Mouse (Mus musculus) telencephalon, adult 2 months (tissue): Measurements from ENCODE around the gene Tmem266.

Experiments used
- DNase-seq: peaks from one replicate; pipeline ENCODE4 v3.0.0-alpha.2; 2011; ENCODE audit warnings: low read depth, low spot score

The Tmem266 gene

DNA sequence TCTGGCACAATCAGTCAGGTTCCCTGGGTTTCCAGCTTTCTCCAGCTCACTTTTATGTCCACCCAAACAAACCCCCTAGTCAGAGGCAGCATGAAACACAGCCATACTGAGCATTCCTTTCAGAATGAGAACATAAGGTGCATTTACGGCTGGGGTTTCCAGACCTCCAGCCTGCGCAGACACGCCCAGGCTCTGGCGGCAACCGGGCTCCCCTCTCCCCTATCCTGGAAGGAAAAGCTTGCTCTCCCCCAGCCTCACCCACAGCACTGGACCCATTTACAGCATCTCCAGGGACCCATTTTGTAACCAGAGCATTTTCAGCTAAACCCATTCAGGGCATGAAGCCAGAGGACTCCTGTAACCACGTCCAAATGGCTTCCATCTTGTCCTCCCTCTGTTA, 123.3 kb downstream of the Tmem266 start:
- DNase-seq = no peak

DNA sequence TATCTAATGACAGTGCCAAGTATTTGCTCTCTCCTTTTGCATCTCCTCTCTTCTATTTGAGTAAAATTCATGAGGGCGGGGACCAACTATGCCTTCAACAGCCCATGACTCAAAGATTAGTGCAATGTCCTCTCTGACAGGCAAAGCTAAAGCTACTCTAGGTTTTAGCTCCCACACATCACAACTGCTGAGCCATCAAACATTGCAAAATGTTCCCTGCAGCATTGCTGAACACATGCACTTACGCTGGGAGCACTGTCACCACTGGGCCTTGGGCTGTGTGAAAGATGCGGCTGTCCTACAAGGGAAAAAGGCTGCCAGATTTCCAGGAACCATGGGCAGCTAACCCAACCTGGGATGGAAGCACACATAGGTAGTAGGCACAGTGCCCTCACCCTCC, 124.7 kb downstream of the Tmem266 start:
- peak; percentile 13 for DNase-seq

DNA sequence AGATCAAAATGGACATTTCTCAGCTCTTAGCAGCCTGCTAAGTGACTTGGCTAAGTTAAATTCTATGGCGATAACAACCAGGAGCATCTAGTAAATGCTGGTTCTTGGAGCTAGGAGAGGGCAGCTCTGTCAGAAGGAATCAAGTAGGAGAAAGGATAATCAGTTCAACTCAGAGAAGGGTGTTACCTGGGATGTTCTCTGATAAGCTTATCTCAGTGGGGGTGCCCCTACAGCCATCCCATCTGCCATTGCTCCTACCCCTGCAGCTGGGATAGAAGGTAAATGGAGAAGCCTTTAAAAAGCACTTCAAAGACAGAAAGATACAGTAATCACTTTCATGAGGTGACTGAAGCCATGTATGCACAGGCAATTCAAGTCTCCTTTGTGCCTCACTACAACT, 126.2 kb downstream of the Tmem266 start:
- DNase-seq = no peak

DNA sequence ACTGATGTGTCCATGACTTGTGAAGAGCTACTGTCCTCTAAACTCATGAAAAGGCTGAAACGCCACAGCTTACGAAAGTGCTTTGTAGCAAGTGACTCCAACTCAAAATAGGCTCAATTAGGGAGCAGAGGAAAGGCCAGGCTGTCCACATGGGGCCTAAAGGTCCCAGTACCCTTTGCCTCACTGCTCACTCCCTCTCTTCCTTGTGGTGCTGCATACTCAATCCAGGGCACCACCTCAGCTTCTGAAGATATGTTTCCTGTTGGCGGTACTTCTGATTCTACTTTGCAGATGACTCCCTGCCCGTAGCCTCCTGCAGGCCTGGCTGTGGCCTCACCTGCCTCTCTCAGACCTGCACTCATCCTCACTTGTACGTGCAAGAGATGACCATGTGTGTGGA, 126.7 kb downstream of the Tmem266 start:
- DNase-seq = no peak

DNA sequence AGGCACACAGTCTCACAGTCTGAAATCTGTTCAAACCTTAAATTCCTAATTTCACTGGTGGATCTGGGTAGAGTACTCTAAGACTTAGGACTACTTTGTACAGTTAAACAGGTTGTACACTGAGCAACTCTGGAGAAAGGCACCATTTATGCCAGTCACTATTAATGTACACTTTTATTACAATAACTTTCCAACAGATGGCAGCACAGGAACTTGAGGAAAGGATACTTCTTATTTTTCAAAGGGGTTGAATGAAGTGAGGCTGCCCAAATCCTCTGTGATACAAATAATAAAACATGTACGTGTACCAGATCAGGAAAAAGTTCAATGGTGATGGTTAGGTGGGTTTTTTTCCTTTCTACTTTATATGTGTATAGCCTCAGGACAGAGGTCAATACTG, 141.7 kb downstream of the Tmem266 start:
- peak; percentile 5 for DNase-seq

DNA sequence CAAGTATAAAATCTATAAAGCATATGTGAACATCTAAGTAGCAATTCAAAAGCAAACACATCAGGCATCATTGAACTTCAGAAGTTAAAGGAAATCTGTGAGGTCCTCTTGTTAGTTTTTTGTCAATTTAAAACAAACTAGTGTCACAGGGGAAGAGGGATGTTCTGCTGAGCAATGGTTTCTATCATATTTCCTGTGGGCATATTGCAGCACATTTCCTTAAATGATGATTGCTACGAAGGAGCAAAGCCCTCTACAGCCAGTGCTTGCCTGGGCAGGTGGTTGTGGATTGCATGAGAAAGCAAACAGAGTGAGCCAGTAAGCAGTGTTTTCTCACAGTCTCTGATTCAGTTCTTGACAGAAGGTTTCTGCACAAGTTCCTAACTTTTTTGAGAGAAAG, 149.4 kb downstream of the Tmem266 start:
- DNase-seq = no peak

DNA sequence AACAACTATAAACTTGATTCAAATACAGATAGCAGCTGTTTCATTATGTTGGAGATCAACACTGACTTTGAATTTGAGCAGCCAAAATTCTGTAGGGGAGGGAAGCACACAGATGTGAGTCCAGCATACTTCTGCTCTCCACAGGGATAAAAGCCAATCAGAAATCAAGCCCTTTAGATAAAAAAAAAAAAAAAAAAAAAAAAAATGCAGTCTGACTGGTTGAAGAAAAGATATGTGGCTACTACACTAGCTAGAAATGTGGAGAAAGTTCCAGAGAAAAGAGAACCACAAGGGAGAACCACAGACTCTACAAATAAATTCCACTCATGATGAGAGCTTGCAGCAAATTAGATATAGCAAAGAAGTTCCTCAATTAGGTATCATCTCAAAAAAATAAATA, 152.0 kb downstream of the Tmem266 start:
- DNase-seq = no peak

DNA sequence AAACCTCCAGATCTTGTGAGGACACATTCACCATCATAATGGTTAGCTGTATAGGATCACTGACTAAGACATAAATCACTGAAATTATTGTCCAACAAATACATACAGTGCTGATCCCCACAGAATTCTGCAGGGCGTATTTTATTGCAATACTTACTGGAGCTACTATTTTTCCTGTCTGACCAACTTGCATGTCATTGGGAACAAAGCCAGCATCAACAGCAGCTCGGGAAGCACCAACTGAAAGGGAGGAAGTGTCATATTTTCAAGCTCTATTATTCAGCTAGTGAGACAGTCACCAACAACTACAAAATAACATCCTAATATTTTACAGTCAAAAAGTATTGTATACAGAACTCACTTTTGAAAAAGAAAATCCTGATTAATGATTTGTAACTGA, 155.4 kb downstream of the Tmem266 start:
- DNase-seq = peak; percentile 5
